Mouse (Mus musculus) A20 (cell line): ENCODE data around the gene Grb7.

Experiments
- DNase-seq: peaks from one replicate; pipeline ENCODE4 v3.0.0-alpha.2; 2011; ENCODE audit warnings: low read depth, low spot score

Grb7 gene

GRCm38 (mm10) chr11:98470795-98471194, 24.6 kb downstream of the Grb7 start:
- DNase-seq, result peak; percentile 64

GRCm38 (mm10) chr11:98472696-98473095, 26.5 kb downstream of the Grb7 start:
- peak; percentile 32 for DNase-seq

- peak; percentile 49 for DNase-seq
Measured at GRCm38 (mm10) chr11:98473916-98474479, 27.8 kb downstream of the Grb7 start.

GRCm38 (mm10) chr11:98474967-98475366, 28.8 kb downstream of the Grb7 start:
- DNase-seq, result peak; percentile 76

- DNase-seq, result peak; percentile 48
Measured at GRCm38 (mm10) chr11:98475630-98476433, 29.6 kb downstream of the Grb7 start.

GRCm38 (mm10) chr11:98476434-98476807, 30.2 kb downstream of the Grb7 start:
- DNase-seq, result no peak

- DNase-seq, result peak; percentile 96
Measured at GRCm38 (mm10) chr11:98477011-98477701, 31.0 kb downstream of the Grb7 start.

- peak; percentile 86 for DNase-seq
Measured at GRCm38 (mm10) chr11:98479026-98479939, 33.1 kb downstream of the Grb7 start.

- no peak for DNase-seq
Measured at GRCm38 (mm10) chr11:98479940-98480497, 33.8 kb downstream of the Grb7 start.

GRCm38 (mm10) chr11:98481231-98481630, 35.0 kb downstream of the Grb7 start:
- no peak for DNase-seq

GRCm38 (mm10) chr11:98482067-98482466, 35.9 kb downstream of the Grb7 start:
- no peak for DNase-seq

GRCm38 (mm10) chr11:98485749-98486148, 39.6 kb downstream of the Grb7 start:
- DNase-seq, result no peak

GRCm38 (mm10) chr11:98487526-98488040, 41.4 kb downstream of the Grb7 start:
- no peak for DNase-seq

GRCm38 (mm10) chr11:98488540-98489234, 42.5 kb downstream of the Grb7 start:
- no peak for DNase-seq

- DNase-seq, result no peak
Measured at GRCm38 (mm10) chr11:98491571-98491970, 45.4 kb downstream of the Grb7 start.

GRCm38 (mm10) chr11:98492959-98493358, 46.8 kb downstream of the Grb7 start:
- peak; percentile 95 for DNase-seq

GRCm38 (mm10) chr11:98493394-98493793, 47.2 kb downstream of the Grb7 start:
- no peak for DNase-seq

- peak; percentile 64 for DNase-seq
Measured at GRCm38 (mm10) chr11:98495176-98495719, 49.1 kb downstream of the Grb7 start.

GRCm38 (mm10) chr11:98497388-98498288, 51.4 kb downstream of the Grb7 start:
- peak; percentile 79 for DNase-seq
